Mouse (Mus musculus) forebrain, embryonic 13.5 days (tissue): Measurements from ENCODE around the gene Tubg1. TPM values are rescaled to one million over a fixed set of nuclear protein-coding genes. Genes with fewer than 3 reads are reported as not detected.

Experiments
- ATAC-seq: fragments of 200-750 bp; cut with Nextera tagmentation; 2 replicates; pipeline ENCODE4 v1.8.0; 2017
- H3K27ac ChIP-seq: fragments of 300-500 bp; sonication (generic); 2 replicates; pipeline ENCODE4 v1.5.1; 2015; ENCODE audit warnings: inconsistent platforms, mild to moderate bottlenecking, moderate library complexity
- H3K27me3 ChIP-seq: fragments of 300-500 bp; sonication (generic); 2 replicates; pipeline ENCODE4 v1.6.1; 2015; ENCODE audit warnings: mild to moderate bottlenecking, inconsistent platforms
- H3K36me3 ChIP-seq: fragments of 300-500 bp; sonication (generic); 2 replicates; pipeline ENCODE4 v1.6.1; 2015; ENCODE audit warnings: mild to moderate bottlenecking, inconsistent platforms; ENCODE audit not compliant: poor library complexity, severe bottlenecking
- H3K4me1 ChIP-seq: fragments of 300-500 bp; sonication (generic); 2 replicates; pipeline ENCODE4 v1.6.1; 2015; ENCODE audit warnings: inconsistent platforms
- H3K4me2 ChIP-seq: fragments of 300-500 bp; sonication (generic); 2 replicates; pipeline ENCODE4 v1.6.1; 2015; ENCODE audit warnings: inconsistent platforms, mild to moderate bottlenecking, moderate library complexity
- H3K4me3 ChIP-seq: fragments of 300-500 bp; sonication (generic); 2 replicates; pipeline ENCODE4 v1.5.1; 2015; ENCODE audit warnings: mild to moderate bottlenecking, inconsistent platforms
- H3K9ac ChIP-seq: fragments of 300-500 bp; sonication (generic); 2 replicates; pipeline ENCODE4 v1.6.1; 2015; ENCODE audit warnings: mild to moderate bottlenecking, inconsistent platforms
- H3K9me3 ChIP-seq: fragments of 300-500 bp; sonication (generic); replicated peaks from 2 replicates; pipeline ENCODE4 v1.6.1; 2016; ENCODE audit warnings: inconsistent platforms
- WGBS: fragments of 180-500 bp; shearing (Covaris S2); methylation state at CpG from one replicate; pipeline ENCODE4 v1.1.7; 2015; 5-methylcytosine and 5-hydroxymethylcytosine counted together
- polyA plus RNA-seq: library from polyadenylated mRNA; unstranded; fragments of >200 nt; fragmentation: Nextera tagmentation; extraction: Ambion mirVana; gene quantifications from 2 replicates; pipeline ENCODE4 v1.2.1, GENCODE M21; 2015

Gene Tubg1
- polyA plus RNA-seq, 1 experiment from 2014 or later, result 108 TPM

DNA sequence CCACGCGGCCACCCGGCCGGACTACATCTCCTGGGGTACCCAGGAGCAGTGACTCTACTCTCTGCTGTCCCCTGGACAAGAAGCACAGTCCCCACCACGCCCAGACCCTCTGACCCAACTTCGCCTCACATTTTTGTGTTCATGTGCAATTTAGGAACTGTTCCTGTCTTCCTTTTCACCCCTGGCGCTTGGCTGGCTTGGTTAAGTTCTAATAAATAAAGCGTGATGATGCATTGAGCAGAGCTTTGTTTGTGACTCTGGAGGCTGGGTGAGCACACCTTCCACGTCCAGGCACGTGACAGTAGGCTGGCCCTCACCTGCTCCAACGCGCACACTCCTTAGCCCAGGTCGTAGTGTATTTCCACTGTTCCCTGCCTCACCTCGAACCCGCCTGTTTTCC lies 41.8 kb downstream of the Tubg1 start:
- no peaks in the 10 kb centered on the region for H3K9me3 ChIP-seq
- H3K4me3 ChIP-seq, result no peak overlapping the region
- H3K27ac ChIP-seq, result no peak overlapping the region
- ATAC-seq, result no peak
- H3K9ac ChIP-seq, result no peak overlapping the region
- peaks cover 65% of the 10 kb centered on the region for H3K27me3 ChIP-seq
- 88% methylated on average over 15 of the region's 15 CpGs for WGBS
- H3K4me2 ChIP-seq, result no peak overlapping the region
- peaks cover 10% of the 10 kb centered on the region; the same call in 1 of the 2 replicates for H3K4me1 ChIP-seq
- H3K36me3 ChIP-seq, result peaks cover 26% of the 10 kb centered on the region; the same call in 1 of the 2 replicates

DNA sequence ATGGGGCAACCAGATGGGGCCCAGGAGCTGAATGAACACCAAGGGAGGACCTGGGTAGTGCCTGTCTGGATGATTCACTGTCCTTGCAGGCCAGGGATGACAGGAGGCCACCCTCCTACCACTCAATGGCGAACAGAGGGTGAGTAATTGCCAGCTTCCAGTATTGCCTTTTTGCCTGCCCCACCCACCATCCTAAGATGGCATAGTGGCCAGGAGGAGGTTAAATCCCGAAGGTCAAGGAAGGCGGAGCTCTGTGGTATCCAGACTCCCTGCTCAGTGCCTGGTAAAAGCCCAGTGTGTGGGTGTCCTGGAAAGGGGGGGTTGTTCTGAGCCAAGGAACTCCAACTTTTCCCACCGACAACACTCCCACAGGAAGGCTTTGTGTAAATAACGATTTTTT lies 42.6 kb downstream of the Tubg1 start:
- WGBS, result 54% methylated on average over 5 of the region's 5 CpGs
- no peak overlapping the region for H3K4me2 ChIP-seq
- ATAC-seq, result no peak
- H3K9ac ChIP-seq, result no peak overlapping the region
- H3K27me3 ChIP-seq, result peaks cover 69% of the 10 kb centered on the region
- peaks cover 31% of the 10 kb centered on the region for H3K36me3 ChIP-seq
- H3K4me3 ChIP-seq, result no peak overlapping the region
- no peaks in the 10 kb centered on the region for H3K9me3 ChIP-seq
- no peak overlapping the region for H3K27ac ChIP-seq
- peaks cover 10% of the 10 kb centered on the region; the same call in 1 of the 2 replicates for H3K4me1 ChIP-seq

DNA sequence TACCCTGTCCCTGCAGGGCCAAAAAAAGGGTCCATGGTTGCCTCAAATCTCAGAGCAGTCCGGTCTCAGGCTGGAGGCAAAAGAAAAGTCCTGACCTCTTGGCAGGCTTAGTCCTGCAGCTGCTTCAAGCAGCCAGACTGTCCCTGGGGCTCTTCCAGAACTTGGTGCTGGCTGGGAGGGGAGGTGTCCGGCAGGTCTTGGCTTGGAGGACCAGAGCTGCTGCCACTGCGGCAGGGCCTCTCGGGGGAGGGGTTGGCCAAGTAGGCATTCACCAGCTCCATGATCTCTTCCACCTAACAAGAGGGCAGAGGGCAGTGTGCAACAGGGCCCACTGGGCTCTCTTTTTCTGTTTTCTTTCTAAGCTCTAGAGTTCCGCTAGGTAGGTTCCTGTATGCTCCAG lies 43.0 kb downstream of the Tubg1 start:
- peaks cover 36% of the 10 kb centered on the region for H3K36me3 ChIP-seq
- no peak overlapping the region for H3K4me2 ChIP-seq

DNA sequence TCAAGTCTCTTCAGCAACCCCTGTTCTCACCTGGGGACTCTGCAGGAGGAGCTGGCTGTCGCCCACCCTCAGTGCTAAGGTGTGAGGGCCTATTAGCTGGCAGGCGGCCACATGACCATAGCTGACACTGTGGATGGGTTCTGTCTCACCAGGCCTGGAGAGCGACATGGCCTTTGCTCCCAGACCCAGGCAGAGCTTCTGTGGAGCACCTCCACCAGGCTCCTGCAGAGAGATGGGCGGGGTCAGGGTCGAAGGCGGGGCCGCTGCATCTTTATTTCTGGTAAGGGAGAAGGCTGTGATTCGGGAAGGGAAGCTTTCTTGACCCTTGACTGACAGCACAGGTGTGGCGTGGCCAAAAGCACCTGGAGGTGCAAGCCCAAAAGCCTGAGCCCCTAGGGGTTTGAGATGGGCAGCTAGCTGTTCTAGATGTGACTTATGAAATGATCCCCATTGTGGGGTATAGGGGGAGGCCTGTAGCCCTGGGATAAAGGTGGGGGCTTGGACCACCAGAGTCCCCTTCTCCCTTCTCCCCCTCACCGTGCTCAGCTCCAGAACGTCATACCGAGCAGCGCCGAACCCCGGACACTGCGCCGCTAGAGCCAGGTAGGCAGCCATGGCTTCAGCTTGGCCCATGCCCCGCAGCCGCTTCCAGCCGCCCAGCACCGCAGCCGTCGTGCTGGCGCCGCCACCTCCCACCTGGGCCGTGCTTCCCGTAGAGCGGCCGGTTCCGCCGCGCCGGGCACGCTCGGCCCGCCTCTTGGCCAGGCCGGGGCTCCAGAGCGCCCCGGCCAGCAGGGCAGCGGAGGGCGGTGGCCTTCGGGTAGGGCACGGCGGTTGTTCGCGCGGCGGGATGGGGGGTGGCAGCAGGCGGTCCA lies 44.0 kb downstream of the Tubg1 start:
- peak overlapping the region; percentile 17; the same call in 1 of the 2 replicates for H3K9ac ChIP-seq
- no peak overlapping the region for H3K27ac ChIP-seq
- H3K4me2 ChIP-seq, result peak overlapping the region; percentile 54
- peaks cover 13% of the 10 kb centered on the region; the same call in 1 of the 2 replicates for H3K4me1 ChIP-seq
- H3K4me3 ChIP-seq, result peak overlapping the region; percentile 30
- H3K9me3 ChIP-seq, result no peaks in the 10 kb centered on the region
- WGBS, result 9% methylated on average over 49 of the region's 49 CpGs
- ATAC-seq, result no peak
- peaks cover 38% of the 10 kb centered on the region for H3K36me3 ChIP-seq
- peaks cover 74% of the 10 kb centered on the region for H3K27me3 ChIP-seq

More for the DNA sequence above, 43.0 kb downstream of the Tubg1 start:
- H3K9ac ChIP-seq, result no peak overlapping the region
- no peaks in the 10 kb centered on the region for H3K9me3 ChIP-seq
- H3K4me3 ChIP-seq, result no peak overlapping the region
- 58% methylated on average over 5 of the region's 5 CpGs for WGBS
- H3K27ac ChIP-seq, result no peak overlapping the region
- peaks cover 69% of the 10 kb centered on the region for H3K27me3 ChIP-seq
- peaks cover 10% of the 10 kb centered on the region; the same call in 1 of the 2 replicates for H3K4me1 ChIP-seq
- no peak for ATAC-seq

DNA sequence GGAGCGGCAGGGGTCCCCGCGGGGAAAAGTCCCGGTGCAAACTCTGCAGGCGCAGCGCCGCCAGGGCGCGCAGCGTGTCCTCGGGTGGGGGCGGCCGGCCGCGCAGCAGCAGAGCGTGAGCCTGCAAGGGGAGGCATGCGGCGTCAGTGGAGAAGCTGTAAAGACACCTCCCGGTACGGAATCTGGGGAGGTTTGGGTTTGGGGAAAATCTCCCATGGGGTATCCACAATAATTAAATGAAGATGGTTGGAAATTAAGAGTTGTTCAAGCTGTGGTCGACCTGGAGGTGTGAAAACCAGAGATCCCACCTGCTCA lies 44.6 kb downstream of the Tubg1 start:
- Histone ChIP-seq H3K27ac (no peak overlapping the region), H3K27me3 (peaks cover 80% of the 10 kb centered on the region), H3K36me3 (peaks cover 38% of the 10 kb centered on the region), H3K9ac (peak overlapping the region; percentile 17; the same call in 1 of the 2 replicates), H3K4me3 (peak overlapping the region; percentile 30), H3K4me2 (peak overlapping the region; percentile 54), H3K9me3 (no peaks in the 10 kb centered on the region), H3K4me1 (peaks cover 19% of the 10 kb centered on the region)
- ATAC-seq, result no peak
- 5% methylated on average over 21 of the region's 21 CpGs for WGBS

DNA sequence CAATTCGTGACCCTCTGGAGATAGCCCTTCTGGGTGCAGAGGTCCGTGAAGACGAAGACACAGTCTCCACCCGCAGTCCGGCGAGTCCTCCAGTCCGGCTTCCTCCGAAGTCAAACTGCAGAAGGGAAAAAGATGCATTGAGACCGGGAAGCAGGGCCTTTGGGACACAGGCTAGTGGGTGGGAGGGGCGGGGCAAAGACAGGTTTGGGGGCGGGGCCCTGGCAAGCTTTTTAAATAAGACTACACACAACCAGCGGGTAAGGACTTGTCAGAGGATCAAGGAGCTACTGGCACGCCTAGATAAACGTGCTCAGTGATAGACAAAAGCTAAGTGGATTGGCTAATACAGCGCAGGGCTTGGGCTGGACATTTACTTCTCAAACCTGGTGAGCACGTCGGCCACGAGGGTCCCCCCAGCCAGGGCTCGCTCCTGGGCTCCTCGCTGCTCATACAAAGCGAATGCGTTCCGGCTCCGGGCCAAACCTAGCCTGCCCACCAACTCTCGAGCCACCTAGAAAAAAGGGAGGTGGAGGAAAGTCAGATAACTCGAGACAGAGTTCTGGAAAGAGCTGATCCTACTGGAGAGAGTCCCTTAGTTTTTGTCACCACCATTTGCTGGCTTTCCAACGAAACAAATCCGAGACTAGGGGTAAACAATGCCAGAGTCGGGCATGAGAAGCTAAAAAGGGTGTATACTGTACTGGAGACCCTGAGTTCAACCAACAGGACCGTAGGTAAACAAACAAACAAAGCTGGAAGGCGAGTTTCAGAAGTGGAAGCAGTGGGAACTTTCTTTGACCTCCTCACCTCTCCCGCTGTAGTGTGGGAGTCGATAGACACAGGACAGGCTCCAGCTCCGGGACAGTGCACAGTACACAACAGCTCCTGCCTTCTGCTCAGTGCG lies 45.2 kb downstream of the Tubg1 start:
- Histone ChIP-seq H3K4me2 (peak overlapping the region; percentile 54; the same call in 1 of the 2 replicates), H3K27ac (no peak overlapping the region), H3K27me3 (peaks cover 86% of the 10 kb centered on the region), H3K36me3 (peaks cover 38% of the 10 kb centered on the region), H3K9me3 (no peaks in the 10 kb centered on the region), H3K4me1 (peaks cover 25% of the 10 kb centered on the region), H3K9ac (0 out of 2 replicates have a peak overlapping the region, but pooled peaks have one; percentile 17), H3K4me3 (peak overlapping the region; percentile 30)
- no peak for ATAC-seq
- 12% methylated on average over 35 of the region's 35 CpGs for WGBS

DNA sequence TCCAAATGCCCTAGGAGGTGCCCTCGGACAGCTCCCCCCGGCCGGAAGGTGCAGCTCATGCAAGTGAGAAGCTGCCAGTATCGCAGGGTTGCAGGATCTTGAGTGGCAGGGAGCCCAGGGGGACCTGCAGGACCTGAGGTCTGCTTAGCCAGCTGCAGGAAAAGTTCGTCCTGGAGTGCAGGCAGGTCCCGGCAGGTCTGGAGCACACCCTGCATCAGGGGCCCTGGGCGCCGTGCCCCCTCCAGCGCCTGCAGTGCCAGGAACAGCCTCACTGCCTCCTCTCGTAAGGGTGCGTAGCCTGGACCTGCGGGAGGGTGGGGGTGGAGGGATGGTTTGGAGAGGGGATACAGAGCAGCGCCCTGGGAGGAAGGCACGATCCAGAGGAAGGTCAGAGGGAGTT lies 46.6 kb downstream of the Tubg1 start:
- H3K4me3 ChIP-seq, result no peak overlapping the region
- H3K9ac ChIP-seq, result no peak overlapping the region
- peaks cover 94% of the 10 kb centered on the region for H3K27me3 ChIP-seq
- 37% methylated on average over 14 of the region's 14 CpGs for WGBS
- H3K4me1 ChIP-seq, result peaks cover 33% of the 10 kb centered on the region
- peaks cover 36% of the 10 kb centered on the region for H3K36me3 ChIP-seq
- H3K4me2 ChIP-seq, result no peak overlapping the region
- H3K9me3 ChIP-seq, result no peaks in the 10 kb centered on the region
- no peak overlapping the region for H3K27ac ChIP-seq
- no peak for ATAC-seq

DNA sequence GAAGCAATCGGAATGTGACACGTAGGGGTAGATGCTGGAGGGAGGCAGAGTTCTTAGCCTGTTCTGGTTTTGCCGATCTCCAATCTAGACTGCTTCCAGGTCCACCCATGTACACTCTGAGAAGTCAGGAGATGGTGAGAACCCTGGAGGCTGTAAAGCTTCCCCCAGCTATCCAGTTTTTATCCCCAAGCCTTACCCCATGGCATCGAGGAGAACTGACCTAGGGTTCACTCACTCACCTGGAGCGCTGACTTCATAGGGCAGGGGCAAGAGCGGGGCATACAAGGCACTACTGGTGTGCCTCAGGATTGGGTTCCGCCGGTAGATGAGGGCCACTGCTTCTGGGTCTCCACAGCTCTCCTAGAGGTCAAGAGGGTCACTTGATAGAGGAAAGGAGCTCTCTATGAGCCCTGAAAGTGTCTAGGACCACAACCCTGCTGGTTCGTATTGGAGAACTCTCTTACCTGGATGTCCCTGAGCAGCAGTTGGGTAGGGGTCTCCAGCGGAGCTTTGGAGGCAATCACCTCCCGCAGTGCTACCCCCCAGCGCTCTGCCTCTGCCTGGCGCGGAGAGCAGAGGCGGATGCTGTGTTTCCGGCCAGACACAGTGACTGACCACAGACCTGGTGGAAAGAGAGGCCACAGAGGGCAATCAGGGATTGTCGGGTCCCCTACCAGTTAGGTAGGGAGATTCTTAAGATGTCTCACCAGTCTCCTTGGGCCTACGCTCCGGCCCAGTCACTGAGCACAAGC lies 47.6 kb downstream of the Tubg1 start:
- no peak overlapping the region for H3K27ac ChIP-seq
- no peak overlapping the region for H3K9ac ChIP-seq
- H3K9me3 ChIP-seq, result no peaks in the 10 kb centered on the region
- peaks cover 41% of the 10 kb centered on the region for H3K4me1 ChIP-seq
- H3K27me3 ChIP-seq, result peaks cover 84% of the 10 kb centered on the region
- no peak overlapping the region for H3K4me2 ChIP-seq
- 40% methylated on average over 19 of the region's 19 CpGs for WGBS
- H3K36me3 ChIP-seq, result peaks cover 26% of the 10 kb centered on the region
- no peak for ATAC-seq
- H3K4me3 ChIP-seq, result no peak overlapping the region

DNA sequence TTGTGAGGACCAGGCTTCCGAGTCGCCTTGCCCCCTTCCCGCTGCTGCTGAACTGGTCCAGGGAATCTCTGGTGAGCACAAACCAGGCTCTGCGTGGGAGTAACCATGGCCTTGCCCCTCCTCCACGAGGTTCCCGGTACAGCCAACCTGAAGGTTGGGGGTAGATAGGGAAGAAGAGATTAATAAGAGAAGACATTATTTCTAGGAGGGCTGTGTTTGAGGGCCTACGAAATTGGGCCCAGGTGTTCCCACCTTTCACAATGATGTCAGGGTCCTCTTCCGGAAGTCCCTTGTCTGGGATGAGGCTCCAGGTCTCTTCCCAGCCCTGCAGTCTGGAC lies 48.2 kb downstream of the Tubg1 start:
- H3K4me1 ChIP-seq, result peaks cover 45% of the 10 kb centered on the region
- WGBS, result 38% methylated on average over 8 of the region's 8 CpGs
- H3K9me3 ChIP-seq, result no peaks in the 10 kb centered on the region
- no peak for ATAC-seq
- H3K27me3 ChIP-seq, result peaks cover 80% of the 10 kb centered on the region
- H3K27ac ChIP-seq, result no peak overlapping the region
- no peak overlapping the region for H3K9ac ChIP-seq
- no peak overlapping the region for H3K4me2 ChIP-seq
- H3K4me3 ChIP-seq, result no peak overlapping the region
- peaks cover 25% of the 10 kb centered on the region for H3K36me3 ChIP-seq

DNA sequence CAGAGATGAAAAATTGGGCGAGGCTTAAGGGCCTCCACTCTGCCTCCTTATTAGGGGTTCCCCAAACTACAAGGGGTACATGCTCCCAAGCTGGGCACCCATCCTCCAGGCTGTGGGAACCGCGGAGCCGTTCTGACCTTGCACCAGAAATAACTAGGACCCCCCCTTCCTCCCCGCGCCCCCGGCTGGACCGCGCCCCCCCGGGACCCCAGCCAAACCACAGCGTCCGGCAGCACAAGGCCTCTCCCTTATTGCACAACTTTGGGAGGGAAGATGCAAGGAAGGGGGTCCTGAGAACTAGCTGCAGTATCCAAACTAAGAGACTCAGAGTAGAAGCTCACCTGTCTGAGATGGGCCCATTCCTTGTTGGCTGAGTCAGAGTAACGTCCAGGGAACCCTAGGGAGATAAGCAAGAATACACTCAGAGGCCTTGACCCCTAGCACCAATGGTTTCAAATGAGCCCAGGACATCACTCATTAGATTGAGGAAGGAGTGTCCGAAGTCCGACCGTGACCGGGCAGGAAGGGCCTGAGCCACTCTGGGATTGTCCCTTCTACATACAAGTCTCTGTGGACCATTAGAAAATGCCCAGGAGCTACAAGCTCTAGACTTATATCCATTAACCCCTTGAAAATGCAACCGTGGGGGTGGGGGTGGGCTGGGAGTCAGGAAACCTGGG lies 48.7 kb downstream of the Tubg1 start:
- Histone ChIP-seq H3K27me3 (peaks cover 80% of the 10 kb centered on the region), H3K36me3 (peaks cover 20% of the 10 kb centered on the region), H3K27ac (no peak overlapping the region), H3K9me3 (no peaks in the 10 kb centered on the region), H3K4me1 (peaks cover 50% of the 10 kb centered on the region), H3K9ac (no peak overlapping the region), H3K4me2 (no peak overlapping the region), H3K4me3 (no peak overlapping the region)
- 60% methylated on average over 18 of the region's 18 CpGs for WGBS
- ATAC-seq, result no peak
